Mouse (Mus musculus) midbrain, postnatal 0 days (tissue): ENCODE measurements around the gene Natd1. TPM values are rescaled to one million over a fixed set of nuclear protein-coding genes. Genes with fewer than 3 reads are reported as not detected.

ENCODE experiments used
- ATAC-seq: fragments of 200-750 bp; cut with Nextera tagmentation; 2 replicates; pipeline ENCODE4 v1.8.0; 2017; ENCODE audit warnings: moderate number of reproducible peaks, mild to moderate bottlenecking, moderate TSS enrichment, moderate library complexity; ENCODE audit not compliant: low FRiP score
- DNase-seq: peaks from one replicate; pipeline ENCODE4 v3.0.0-alpha.2; 2015; ENCODE audit warnings: low spot score
- H3K27ac ChIP-seq: fragments of 300-500 bp; sonication (generic); 2 replicates; pipeline ENCODE4 v1.5.1; 2014; ENCODE audit warnings: low read depth, mild to moderate bottlenecking, low read length, mixed read lengths
- H3K27me3 ChIP-seq: fragments of 300-500 bp; sonication (generic); 2 replicates; pipeline ENCODE4 v1.6.1; 2014; ENCODE audit warnings: low read length, control low read depth, mixed read lengths; ENCODE audit not compliant: insufficient read depth
- H3K36me3 ChIP-seq: fragments of 300-500 bp; sonication (generic); 2 replicates; pipeline ENCODE4 v1.6.1; 2014; ENCODE audit warnings: low read length, control low read depth, mixed read lengths; ENCODE audit not compliant: insufficient read depth
- H3K4me1 ChIP-seq: fragments of 300-500 bp; sonication (generic); 2 replicates; pipeline ENCODE4 v1.6.1; 2014; ENCODE audit warnings: mild to moderate bottlenecking, control low read depth, antibody characterized with exemption, low read length, mixed read lengths; ENCODE audit not compliant: insufficient read depth
- H3K4me2 ChIP-seq: fragments of 300-500 bp; sonication (generic); 2 replicates; pipeline ENCODE4 v1.6.1; 2014; ENCODE audit warnings: low read depth, mild to moderate bottlenecking, low read length, mixed read lengths; ENCODE audit not compliant: poor library complexity, severe bottlenecking
- H3K4me3 ChIP-seq: fragments of 300-500 bp; sonication (generic); 2 replicates; pipeline ENCODE4 v1.5.1; 2014; ENCODE audit warnings: low read depth, mild to moderate bottlenecking, low read length, moderate library complexity
- H3K9ac ChIP-seq: fragments of 300-500 bp; sonication (generic); replicated peaks from 2 replicates; pipeline ENCODE4 v1.6.1; 2014; ENCODE audit warnings: mild to moderate bottlenecking, low read length, moderate library complexity, mixed read lengths; ENCODE audit not compliant: poor library complexity, severe bottlenecking
- H3K9me3 ChIP-seq: fragments of 300-500 bp; sonication (generic); 2 replicates; pipeline ENCODE4 v1.6.1; 2016; ENCODE audit warnings: low read length, control low read depth
- CTCF ChIP-seq: IDR thresholded peaks from 2 replicates; pipeline ENCODE4 v1.5.1; 2016; ENCODE audit warnings: antibody characterized with exemption, mild to moderate bottlenecking
- WGBS: fragments of 180-500 bp; shearing (Covaris S2); extraction: QIAGEN DNeasy Blood & Tissue Kit; methylation state at CpG from one replicate; pipeline ENCODE4 v1.1.7; 2014; 5-methylcytosine and 5-hydroxymethylcytosine counted together
- polyA plus RNA-seq: library from polyadenylated mRNA; unstranded; fragments of >200 nt; fragmentation: Nextera tagmentation; extraction: Ambion mirVana; gene quantifications from 2 replicates; pipeline ENCODE4 v1.2.1, GENCODE M21; 2015
- total RNA-seq: library from RNA; depleted of rRNA; stranded (reverse); fragments of >200 nt; gene quantifications from 2 replicates; pipeline ENCODE4 v1.2.3, GENCODE M21; 2014

The Natd1 gene
- total and polyA plus RNA-seq, 2 experiments from 2014 or later = 15.9 to 33.5 TPM

DNA sequence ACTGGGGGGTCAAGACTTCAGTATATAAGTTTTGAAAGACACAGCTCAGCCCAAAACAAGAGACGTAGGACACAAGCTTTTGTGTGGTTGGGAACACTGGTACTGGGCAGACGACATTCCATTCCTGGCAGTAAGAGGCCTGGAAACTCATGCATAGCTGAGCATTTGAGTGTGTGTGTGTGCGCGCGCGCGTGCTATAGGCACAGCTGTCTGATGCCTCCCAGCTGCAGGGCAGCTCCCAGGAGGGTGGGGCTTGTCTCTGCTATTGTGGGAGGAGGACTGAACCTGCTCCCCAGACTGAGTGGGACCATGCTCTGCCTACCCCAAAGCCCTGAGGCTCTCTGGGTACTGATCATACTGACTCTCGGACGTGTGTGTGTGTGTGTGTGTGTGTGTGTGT lies 26.8 kb upstream of the Natd1 start:
- Histone ChIP-seq H3K27ac (no peak overlapping the region), H3K9ac (no peak overlapping the region), H3K36me3 (peaks cover 20% of the 10 kb centered on the region), H3K27me3 (no peaks in the 10 kb centered on the region), H3K4me3 (no peak overlapping the region), H3K9me3 (no peaks in the 10 kb centered on the region), H3K4me2 (no peak overlapping the region), H3K4me1 (no peaks in the 10 kb centered on the region)
- no peak for TF ChIP-seq CTCF
- WGBS = 75% methylated on average over 9 of the region's 9 CpGs
- ATAC-seq (no peak), DNase-seq (no peak)

DNA sequence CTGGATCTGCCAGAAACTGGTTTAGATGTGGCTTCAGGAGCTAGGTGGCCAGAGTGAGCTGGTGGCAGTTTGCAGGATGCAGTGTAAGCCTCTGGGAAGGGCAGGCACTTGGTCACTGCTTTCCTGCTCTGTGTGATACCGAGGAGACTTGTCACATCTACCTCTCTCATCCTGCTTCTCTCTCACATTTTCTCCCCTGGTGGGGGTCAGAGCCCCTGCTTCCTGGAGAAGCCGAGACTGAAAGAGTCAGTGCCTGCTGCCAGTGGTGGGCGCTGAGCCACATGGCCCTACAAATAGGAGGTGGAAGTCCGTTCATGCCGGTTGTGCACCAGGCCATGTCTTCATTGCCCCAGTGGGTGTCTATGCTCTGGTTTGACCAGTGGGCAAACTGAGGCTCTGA lies 26.0 kb upstream of the Natd1 start:
- WGBS = 85% methylated on average over 5 of the region's 5 CpGs

DNA sequence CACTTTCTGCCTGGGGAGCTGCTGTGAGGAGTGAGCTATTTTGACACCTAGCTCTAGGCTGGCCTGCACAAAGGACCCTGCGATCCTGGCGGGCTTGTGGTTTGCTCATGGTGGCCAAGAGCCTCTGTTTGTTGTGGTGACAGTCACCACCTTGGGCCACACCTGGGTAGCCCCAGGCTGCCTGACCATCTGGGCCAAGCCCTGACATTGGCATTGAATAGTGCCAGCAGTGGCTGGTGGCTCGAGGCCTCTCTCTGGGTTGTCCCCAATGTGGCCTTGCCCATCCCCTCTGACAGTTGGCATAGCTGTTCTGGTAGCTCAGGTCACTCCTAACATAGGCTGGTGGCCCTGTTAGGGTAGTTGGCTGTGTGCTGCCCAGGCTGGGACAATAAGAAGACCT lies 24.9 kb upstream of the Natd1 start:
- Histone ChIP-seq H3K9me3 (no peaks in the 10 kb centered on the region), H3K27ac (no peak overlapping the region), H3K4me3 (no peak overlapping the region), H3K27me3 (no peaks in the 10 kb centered on the region), H3K4me2 (no peak overlapping the region), H3K4me1 (no peaks in the 10 kb centered on the region), H3K36me3 (peaks cover 16% of the 10 kb centered on the region), H3K9ac (no peak overlapping the region)
- WGBS = 96% methylated on average over 3 of the region's 3 CpGs
- no peak for DNase-seq
- ATAC-seq = no peak
- TF ChIP-seq CTCF = no peak

More for the DNA sequence above, 26.0 kb upstream of the Natd1 start:
- no peak for TF ChIP-seq CTCF
- H3K9ac ChIP-seq = no peak overlapping the region
- H3K9me3 ChIP-seq = no peaks in the 10 kb centered on the region
- H3K36me3 ChIP-seq = peaks cover 16% of the 10 kb centered on the region
- no peak for DNase-seq
- no peaks in the 10 kb centered on the region for H3K27me3 ChIP-seq
- H3K4me2 ChIP-seq = no peak overlapping the region
- H3K4me3 ChIP-seq = no peak overlapping the region
- ATAC-seq = no peak
- H3K4me1 ChIP-seq = no peaks in the 10 kb centered on the region
- no peak overlapping the region for H3K27ac ChIP-seq

DNA sequence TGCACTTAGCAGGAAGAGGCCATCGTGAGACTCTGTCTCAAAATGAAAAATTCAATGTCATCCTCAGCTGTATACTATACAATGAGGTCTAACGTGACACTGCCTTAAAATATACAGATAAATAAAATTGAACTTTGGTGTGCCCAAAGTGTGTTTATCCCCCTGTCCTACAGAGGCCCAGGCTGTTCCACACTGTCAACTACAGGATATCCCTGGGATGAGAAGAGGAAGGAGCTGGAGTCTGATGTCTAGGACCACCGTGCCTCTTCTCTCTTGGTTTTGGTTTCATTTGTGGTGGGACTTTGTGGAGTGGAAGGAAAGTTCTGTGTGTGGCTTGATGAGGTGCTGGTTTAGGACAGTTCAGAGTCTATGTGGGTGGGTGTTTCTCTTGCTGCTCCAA lies 23.1 kb upstream of the Natd1 start:
- 84% methylated on average over 3 of the region's 3 CpGs for WGBS
- no peak overlapping the region for H3K4me2 ChIP-seq
- peaks cover 8% of the 10 kb centered on the region for H3K4me1 ChIP-seq
- no peak overlapping the region for H3K27ac ChIP-seq
- TF ChIP-seq CTCF = no peak
- H3K36me3 ChIP-seq = peaks cover 6% of the 10 kb centered on the region
- ATAC-seq = no peak
- no peaks in the 10 kb centered on the region for H3K9me3 ChIP-seq
- no peak for DNase-seq
- no peak overlapping the region for H3K9ac ChIP-seq
- H3K4me3 ChIP-seq = no peak overlapping the region
- no peaks in the 10 kb centered on the region for H3K27me3 ChIP-seq

DNA sequence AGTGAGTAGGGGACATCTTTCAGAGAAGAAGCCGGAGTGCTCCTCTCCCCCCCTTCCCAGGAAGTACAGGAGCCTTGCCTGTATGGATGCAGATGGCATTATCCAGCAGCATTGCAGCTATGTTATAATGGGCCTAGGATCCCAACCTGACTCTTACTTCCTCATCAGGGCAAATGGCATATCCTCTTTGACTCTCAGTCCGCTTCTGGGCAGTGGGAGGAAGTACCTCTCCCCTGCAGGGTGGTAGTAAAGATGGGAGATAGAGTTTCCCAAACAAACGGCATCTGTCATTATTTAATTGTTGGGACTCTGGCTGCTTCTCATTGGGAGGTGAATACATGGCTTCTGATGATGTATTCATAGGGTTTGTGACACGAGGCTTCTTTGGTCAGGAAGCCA lies 21.4 kb upstream of the Natd1 start:
- DNase-seq = no peak
- H3K27ac ChIP-seq = no peak overlapping the region
- H3K36me3 ChIP-seq = no peaks in the 10 kb centered on the region
- no peak for TF ChIP-seq CTCF
- 87% methylated on average over 4 of the region's 4 CpGs for WGBS
- no peaks in the 10 kb centered on the region for H3K27me3 ChIP-seq
- H3K4me3 ChIP-seq = no peak overlapping the region
- no peak overlapping the region for H3K4me2 ChIP-seq
- no peak overlapping the region for H3K9ac ChIP-seq
- ATAC-seq = no peak
- peaks cover 8% of the 10 kb centered on the region for H3K4me1 ChIP-seq
- no peaks in the 10 kb centered on the region for H3K9me3 ChIP-seq

DNA sequence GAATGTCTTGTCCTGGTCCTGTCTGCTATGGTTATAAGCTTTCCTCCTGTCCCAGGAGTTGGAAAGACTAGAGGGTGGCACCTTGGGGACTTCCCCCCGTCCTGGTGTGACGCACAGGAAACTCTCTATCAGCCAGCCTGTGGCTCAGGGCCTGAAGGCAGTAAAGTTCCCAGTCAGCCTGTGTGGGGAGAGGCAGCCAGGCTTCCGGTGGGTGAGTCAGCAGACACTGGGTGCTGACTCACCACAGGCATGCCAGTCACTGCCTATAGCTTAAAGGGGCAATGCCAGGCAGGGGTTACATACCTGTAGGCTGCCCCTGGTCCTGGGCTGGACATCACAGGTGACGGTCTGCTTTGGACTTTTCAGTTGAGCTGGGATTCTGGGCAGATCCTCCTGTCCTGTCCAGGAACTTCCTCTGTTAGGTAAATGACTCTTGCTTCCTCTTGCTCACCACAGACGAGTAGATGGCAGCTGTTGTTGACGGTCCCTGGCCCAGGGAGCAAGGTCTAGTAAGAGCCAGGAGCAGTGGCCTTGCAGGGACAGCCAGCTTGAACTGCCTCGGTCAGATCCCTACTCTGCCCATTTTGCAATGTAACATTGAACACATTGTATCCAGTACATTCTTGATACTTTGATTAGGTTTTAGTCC lies 20.9 kb upstream of the Natd1 start:
- WGBS = 85% methylated on average over 7 of the region's 7 CpGs
- no peak for TF ChIP-seq CTCF

More for the DNA sequence above, 20.9 kb upstream of the Natd1 start:
- Histone ChIP-seq H3K27me3 (no peaks in the 10 kb centered on the region), H3K36me3 (no peaks in the 10 kb centered on the region), H3K4me2 (no peak overlapping the region), H3K27ac (no peak overlapping the region), H3K4me1 (peaks cover 8% of the 10 kb centered on the region), H3K4me3 (no peak overlapping the region), H3K9me3 (no peaks in the 10 kb centered on the region), H3K9ac (no peak overlapping the region)
- ATAC-seq = no peak
- no peak for DNase-seq
